Mouse (Mus musculus): ENCODE results near the gene Prpf4b.

The Prpf4b gene

DNA sequence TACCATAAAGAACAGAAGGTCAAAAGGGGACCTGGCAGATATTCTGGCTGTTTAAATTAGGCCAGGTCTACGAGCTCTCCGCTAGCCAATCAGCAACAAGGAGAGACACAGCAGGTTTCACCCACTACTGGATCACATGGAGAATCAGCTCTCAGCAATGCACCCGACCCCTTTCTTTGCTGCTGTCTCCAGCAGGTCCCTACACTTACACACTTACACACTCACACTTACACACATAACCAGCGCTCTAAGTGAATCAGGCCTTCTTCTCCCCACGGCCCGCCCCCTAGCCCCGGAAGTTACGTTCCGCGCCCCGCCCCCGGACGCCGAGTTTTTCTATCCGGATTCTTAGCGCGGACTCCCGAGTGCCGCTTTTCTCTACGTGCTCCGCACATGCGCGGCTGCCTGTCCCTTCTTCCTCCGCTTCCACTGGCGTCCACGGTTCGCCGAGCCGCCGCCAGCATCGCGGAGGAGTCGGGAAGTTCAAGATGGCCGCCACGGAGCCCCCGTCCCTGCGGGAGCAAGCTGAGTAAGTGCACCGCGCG lies at the start of gene Prpf4b:
Gene Prpf4b, plus strand, starts transcription at position 137 of the 545 bp plus-strand sequence.
- in situ Hi-C loops (cut with MboI, MseI) = loop anchor here (10.0 kb wide), 1 partner anchor 120 kb away; no protein-coding TSS in a partner anchor

DNA sequence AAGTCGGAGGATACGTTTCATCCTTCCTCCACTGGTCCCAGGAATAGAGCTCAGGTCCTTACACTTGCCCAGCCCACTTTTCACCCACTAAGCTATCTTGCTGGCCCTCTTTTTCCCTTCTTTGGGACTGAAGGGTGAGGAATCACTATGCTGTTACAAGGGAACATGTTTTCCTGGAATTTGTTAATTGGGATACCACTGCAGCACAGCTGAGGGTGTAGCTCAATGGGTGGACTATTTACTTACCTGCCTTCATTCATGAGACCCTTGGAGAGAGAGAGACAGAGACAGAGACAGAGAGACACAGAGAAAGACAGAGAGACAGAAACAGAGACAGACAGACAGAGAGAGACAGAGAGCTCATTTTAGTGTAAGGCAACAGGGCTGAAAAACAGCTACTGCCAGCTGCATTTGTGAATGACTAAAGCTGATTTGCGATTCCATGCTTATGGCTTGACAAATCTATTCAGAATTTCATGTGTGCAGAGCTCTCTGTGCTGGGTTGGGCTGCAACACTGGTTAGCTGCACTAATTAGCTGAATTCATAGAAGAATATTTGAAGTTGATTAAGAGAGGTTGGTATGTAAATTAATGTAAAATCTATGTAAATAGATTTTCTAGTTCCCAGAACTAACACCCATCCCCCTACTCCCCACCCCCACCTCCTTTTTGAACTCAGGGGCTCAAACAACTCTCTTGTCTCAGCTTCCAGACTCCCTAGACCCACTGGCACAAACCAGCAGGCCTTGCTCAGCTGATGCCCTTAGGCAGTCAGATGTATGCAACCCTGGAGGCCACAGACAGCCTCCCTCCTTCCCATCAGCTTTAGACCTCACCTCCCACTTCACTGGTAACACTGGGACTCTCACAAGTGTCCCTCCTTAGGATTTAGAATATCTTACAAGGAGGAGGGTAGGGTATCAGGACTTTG lies 48.1 kb upstream of the Prpf4b start:
- in situ Hi-C loops (cut with MboI, MseI) = no loop called here

DNA sequence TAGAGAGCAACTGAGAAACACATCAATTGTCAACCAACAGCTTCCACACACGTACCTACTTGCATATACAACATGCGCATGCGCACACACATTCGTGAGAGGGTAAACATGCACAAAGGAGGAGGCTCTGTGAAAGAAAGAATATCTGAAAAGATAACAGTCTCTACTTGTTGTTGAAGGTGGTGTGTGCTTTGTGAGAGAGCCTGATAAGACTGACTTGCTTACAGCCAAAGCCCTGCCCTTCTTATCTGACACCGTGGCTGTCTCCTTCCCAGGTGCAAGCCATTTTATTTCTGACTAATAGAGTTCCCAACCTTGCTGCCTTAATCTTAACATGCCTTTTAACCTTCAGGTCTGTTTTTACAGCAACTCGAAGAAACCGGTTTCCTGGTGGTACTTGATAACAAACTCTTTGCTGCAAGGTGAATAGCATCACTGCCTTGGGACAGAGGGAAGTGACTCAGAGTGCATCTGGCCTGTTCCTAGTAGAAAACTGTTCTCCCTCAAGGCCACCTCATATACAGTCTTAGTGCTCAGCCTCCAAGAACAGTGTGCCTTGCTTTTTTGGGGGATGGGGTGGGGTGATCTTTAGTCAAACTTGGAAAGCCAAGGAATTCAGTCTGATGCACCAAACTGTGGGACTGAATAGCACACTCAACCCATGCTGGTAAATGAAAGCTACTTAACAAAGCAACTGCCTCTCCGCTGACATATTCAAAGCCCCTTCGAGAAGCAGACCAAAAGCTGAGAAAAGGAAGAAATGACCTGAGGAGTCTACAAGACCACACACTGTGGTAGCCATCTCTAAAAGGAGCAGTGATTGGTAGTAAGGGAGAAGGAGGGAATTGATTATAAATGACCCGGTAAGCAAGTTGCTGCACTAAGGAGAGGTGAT lies 46.9 kb upstream of the Prpf4b start:
- in situ Hi-C loops (cut with MboI, MseI) = no loop called here

DNA sequence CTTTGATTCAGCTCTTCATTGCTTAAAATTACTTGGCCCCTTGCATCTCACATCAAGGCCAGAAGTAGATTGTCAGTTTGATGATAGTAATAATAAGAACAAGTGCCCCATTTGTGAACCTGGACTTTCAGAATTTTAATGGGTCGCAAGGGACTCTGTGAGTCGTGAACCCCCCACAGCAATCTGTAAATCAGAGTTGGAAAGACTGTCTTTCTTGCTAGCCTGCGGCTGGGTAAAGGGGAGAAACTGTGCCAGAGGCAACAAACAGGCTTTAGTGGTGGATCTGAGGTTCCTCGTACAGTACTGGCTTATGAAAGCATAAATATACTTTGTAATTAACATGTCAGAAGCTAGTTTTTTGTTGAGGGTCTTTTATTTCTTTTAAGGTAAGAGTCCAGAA lies 32.3 kb upstream of the Prpf4b start:
- in situ Hi-C loops (cut with MboI, MseI) = no loop called here

DNA sequence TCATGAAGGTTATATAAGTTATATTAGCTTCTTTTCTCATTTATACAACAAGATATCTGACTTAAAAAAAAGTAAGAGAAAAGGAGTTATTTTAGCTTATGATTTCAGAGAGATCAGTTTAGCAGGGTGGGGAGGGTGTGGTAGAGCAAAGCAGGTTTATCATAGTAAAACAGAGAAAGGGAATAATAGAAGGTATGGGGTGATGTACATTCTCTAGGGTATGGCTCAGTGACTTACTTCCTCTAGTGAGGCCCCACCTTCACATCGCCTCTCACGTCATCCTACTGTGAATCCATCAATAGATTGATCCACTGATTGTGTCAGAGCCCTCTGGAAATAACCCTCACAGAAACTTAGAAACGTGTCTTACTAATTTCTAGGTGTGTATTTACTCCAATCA lies 24.3 kb upstream of the Prpf4b start:
- in situ Hi-C loops (cut with MboI, MseI) = loop anchor here (25.0 kb wide), 1 partner anchor 663 kb away; no protein-coding TSS in a partner anchor

DNA sequence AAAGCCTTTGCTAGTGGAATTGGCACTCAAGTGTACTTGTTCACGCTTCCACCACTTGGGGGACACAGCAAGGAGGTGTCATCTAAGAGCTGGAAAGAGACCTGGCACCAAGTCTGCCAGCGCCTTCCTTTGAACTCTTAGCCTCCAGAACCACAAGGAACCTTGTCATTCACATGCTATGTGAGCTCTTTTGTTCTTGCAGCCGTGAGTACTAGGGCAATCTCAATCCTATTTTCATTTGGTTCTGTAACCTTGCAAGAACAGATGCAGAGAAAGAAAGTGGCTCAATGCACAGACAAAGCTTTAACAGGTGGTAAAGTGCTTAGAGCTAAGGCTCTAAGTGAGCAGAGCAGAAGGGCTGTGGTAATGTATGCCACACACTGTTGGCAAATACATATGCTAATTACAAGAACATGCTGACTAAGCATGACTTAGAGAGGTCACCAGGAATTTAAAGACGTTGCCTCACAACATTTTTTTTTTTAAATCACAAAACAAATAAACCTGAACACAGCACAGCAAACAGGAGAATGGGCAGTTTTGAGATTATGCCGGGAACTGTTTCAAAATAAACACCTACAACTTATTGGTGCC lies 23.8 kb upstream of the Prpf4b start:
- in situ Hi-C loops (cut with MboI, MseI) = loop anchor here (25.0 kb wide), 1 partner anchor 664 kb away; no protein-coding TSS in a partner anchor

DNA sequence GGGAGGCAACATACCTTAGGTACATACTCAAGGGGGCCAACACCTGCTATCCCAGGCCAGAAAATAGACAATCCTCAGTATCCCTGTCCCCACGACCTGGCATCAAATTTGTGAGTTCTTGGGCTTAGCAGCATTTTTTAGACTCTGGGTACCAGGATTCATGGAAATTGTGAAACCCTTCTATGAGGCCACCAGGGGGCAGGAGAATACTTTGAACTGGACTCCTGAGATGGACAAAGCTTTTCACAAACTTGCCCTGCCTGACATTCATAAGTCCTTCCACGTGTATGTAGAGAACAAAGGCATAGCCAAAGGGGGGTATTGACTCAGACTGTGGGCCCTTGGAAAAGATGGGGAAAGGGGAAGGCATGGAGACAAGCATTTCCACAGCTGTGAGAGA lies 17.6 kb upstream of the Prpf4b start:
- in situ Hi-C loops (cut with MboI, MseI) = loop anchor here (5.0 to 25.0 kb wide), 2 partner anchors 210 to 670 kb away; no protein-coding TSS in a partner anchor

DNA sequence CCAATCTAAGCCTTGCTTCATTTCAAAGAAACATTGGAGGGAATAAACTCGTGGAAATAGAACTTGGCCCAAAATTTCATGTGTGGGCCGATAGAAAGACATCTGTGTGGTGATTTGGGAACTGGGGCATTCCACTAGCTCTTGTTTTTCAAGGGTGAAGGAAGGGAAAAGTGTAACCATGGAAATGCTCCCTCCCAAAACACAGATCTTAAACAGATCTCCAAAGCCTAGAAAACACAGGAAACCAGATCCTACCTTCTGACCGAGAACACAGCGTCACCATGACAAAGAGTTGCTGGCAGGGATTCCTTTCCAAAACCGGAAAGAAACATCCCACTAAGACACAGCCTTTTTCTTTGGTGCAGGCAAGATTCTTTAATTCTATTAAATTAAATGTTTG lies 15.7 kb upstream of the Prpf4b start:
- in situ Hi-C loops (cut with MboI, MseI) = loop anchor here (5.0 to 25.0 kb wide), 2 partner anchors 212 to 672 kb away; no protein-coding TSS in a partner anchor

DNA sequence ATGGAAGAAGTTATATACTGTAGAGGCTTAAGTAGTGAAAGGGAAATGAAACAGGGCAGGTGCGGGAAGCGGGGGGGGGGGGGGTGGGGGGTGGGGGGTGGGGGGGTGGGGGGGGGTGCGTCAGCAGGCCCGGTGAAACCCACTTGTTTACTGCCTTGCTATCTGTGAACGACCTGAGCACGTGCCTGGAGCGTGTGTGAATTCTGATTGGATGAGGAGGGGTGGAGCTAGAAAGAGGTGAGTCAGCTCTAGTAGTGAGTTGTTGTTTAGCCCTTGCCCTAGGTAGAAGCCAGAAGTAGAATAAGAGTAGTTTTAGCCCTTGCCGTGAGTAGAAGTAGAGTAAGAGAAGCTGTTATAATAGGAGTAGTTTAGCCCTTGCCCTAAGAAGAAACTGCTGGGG lies 13.9 kb upstream of the Prpf4b start:
- in situ Hi-C loops (cut with MboI, MseI) = loop anchor here (25.0 kb wide), 1 partner anchor 674 kb away; no protein-coding TSS in a partner anchor

DNA sequence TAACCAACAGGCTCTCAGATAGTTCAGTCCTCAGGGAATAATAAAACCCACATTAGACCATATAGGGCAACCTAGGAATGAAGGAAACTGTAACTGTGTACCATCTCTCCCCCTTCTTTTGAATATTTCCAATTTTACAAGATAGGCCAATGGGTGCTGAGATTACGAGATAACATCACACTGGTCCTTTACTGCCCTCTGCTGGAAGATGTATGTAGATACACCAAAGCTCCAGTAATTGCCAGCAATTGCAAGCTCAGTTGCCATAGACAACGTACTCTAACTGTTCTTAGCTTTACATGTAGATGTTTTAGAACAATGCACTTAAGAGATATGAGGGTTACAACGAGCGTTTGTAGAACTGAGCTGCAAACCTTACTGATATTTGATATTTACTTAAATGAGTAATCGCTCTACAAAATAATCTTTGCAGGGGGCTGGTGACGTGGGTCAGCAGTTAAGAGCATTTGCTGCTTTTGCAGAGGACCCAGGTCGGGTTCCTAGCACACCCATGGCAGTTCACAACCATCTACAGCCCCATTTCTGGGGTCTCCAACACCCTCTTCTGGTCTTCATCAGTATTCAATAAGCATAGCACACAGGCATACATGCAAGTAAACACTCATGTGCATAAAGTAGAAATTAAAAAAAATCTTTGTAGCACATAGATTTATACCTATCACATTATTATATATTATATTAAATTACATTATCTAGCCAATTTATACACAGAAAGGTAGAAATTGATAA lies 10.5 kb upstream of the Prpf4b start:
- in situ Hi-C loops (cut with MboI, MseI) = loop anchor here (25.0 kb wide), 1 partner anchor 677 kb away; no protein-coding TSS in a partner anchor

DNA sequence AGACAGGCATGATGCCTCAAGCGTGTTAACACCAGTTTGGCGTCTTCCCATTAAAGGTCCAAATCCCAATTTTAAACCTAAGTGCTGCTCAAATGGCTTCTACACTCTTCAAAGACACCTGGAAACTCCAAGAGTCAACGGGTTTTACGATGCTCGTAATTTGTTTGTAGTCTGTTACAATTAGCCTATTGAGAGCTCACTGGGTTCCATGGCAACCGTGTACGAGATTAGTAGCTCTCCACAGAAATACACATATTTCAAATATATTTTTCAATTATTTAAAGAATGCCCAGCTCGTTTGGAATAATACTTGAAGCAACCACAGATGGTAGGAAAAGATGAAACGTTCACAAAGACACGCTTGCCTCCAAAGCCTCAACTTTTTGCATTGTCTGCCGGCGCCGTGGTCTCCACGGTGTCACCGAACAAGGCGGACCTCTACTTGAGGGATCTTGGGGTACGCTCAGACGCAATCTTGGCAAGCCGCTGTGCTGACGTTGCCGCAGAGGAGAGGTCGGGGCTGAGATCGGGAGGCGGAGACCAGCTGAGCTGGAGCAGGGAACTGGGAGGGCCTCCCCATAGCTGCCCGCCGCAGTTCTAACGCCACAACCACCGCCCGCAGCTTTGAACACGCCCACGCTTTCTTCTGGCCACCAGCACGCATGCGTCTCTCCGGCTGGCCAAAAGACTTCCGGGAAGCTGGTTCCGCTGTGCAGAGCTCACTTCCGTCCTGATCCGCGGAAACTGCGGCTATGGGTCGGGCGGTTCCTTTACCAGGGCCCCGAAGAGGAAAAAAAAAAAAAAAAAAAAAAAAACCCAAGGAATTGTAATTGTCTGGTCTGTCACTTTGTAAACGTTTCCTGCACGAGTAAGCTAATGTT lies 1.1 kb upstream of the Prpf4b start:
- in situ Hi-C loops (cut with MboI, MseI) = loop anchor here (10.0 to 25.0 kb wide), 2 partner anchors 121 to 687 kb away; no protein-coding TSS in a partner anchor

DNA sequence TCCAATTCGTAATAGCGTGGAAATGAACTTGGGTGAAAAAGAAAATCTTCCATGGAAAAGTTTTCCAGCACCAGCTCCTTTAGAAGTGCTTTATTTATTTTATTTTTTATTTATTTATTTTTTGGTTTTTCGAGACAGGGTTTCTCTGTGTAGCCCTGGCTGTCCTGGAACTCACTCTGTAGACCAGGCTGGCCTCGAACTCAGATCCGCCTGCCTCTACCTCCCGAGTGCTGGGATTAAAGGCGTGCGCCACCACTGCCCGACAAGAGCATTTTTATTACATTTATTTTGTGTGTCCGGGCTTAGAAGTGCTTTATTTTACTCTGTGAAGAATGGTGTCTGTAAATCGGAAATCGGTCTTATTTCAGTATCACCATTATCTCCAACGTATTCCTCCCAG lies 366 bp upstream of the Prpf4b start:
- in situ Hi-C loops (cut with MboI, MseI) = loop anchor here (10.0 to 25.0 kb wide), 2 partner anchors 120 to 687 kb away; no protein-coding TSS in a partner anchor

DNA sequence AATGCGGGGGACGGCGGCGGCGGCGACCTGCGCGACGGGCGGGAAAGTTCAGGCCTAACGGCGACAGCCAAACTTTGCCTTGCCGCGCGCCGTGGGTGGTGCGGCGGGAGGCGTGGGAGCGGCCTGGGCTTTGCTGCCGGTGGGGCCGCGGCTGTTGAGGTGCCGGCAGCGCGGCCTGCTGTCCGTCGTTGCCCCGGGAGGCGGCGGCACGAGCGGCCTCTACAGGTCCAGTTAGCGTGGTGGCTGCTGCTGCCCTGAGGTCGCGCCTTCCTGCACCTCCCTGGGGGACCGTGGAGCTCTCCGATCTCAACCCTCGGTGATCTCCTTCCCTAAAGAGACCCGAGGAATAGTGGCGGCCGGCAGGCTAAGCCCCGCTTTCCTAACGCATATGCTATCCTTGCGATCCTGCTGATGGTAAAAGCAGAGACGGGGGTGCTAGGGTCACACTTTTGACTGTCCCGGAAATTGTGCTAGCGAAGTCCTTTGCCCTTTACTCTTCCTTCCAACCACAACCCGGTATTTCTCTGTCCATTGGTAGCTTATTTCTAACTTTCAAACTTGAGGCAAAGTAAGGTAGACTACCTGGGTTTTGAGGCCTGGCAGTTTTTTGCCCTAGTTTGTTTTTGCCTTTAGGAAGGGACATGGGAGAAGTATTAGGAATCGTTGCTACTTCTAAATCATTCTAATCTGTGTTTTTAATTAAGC lies 791 bp downstream of the Prpf4b start:
- in situ Hi-C loops (cut with MboI, MseI) = loop anchor here (10.0 kb wide), 1 partner anchor 119 kb away; no protein-coding TSS in a partner anchor

DNA sequence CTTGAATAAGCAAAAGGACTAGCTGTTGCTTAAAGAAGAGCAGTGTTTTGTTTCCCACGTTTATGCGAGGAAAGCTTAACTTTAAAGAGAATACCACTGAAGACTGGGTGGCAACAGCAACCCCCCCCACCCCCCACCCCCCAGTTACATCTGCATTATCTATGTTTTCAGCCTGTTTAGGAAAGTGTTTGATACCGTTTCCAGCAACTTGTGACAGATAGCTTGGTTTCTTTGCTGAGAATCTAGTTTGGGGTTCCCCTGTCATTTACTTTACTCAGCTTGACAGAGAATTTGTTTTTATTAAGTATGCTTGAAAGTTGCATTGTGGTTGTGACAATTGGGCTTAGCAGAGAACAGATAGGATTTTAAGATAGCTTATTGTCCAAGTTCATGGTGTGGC lies 1.4 kb downstream of the Prpf4b start:
- in situ Hi-C loops (cut with MboI, MseI) = loop anchor here (10.0 kb wide), 1 partner anchor 118 kb away; no protein-coding TSS in a partner anchor

DNA sequence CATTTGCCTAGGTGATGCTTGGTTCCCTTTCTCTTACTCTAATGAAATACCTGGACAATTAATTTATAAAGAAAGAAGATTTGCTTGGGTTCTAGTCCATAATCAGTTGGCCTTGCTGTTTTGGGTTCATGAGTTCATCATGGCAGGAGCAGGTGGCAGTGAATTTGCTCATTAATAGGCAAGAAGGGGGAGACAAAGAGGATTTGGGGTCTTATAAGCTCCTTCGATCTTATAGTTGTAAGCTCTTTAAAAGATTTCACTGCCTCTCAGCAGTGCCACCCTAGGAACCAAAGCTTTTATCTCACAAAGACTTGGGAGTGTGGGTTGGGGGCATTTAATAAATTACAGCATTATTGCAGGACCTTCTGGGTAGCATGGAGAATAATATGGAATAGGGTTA lies 17.8 kb downstream of the Prpf4b start:
- in situ Hi-C loops (cut with MboI, MseI) = no loop called here

DNA sequence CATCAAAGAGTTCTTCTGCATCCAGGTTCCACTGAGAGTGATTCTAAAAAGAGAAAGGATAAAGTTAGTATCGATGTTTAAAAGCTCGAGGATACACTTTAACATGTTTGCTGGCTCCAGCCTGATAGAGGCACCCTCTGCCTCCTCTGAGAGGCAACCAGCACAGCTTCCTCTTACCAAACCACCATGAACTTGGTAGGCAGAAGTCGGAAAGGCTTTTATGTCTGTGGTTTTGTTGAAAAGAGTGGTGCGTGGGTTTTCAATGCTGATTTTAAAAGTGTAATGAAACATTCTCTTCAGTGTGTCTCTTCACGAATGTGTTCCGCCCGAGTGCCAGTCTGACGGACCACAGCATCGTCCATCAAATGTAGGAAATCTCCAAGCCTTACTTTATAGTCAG lies 39.5 kb downstream of the Prpf4b start:
- in situ Hi-C loops (cut with MboI, MseI) = no loop called here

DNA sequence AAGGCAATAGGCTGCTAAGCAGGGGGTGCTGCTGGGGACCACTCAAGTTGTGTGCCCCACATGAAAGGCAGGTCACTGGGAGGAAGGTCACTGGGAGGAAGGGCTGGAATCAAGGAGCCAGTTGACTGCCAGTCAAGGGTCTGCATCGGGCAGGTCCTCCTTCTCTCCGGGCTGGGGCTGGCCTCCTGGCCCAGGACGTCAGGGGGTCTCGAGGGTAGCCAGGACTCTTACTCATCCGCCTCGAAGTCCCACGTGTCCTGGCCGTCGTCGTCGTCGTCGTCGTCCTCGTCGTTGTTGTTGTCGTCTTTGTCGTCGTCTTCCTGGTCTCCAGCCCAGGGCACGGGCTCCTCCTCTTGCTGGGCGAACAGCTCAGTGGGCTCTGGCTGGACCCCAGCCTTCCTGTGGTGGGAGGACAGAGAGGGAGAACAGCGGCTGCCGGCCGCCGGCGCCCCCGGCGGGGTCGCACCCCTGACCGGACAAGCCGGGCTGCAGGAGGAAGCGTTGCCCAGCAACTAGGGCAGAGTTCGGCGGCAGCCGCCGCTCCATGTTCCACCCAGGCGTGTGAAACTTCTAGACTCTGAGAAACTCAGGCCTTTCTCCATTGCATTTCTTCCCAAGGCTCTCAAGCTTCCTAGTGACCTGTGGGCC lies 41.5 kb downstream of the Prpf4b start:
- in situ Hi-C loops (cut with MboI, MseI) = no loop called here

DNA sequence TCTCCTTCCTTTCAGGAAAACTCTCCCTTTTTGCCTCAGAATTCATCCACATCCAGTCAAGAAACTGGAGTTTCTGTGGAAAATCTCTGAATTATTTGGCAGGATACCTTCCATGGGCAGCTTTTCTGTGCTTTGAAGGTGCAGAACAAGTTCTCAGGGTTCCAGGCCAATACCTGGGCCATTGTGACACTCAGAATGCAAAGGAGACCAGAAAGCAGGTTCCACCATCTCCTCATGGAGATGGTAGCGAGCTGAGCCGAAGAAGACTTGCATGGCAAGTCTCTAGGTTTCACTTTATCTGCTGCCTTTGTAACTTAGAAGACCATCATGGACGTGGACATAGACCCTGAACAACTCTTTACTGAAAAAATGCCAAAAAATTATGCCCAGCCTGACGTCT lies 49.1 kb downstream of the Prpf4b start, which contains the start of the genes Fam217a and 4933417A18Rik:
Gene Fam217a, minus strand, starts transcription at position 101 of the 400 bp plus-strand sequence.
Gene 4933417A18Rik, plus strand, starts transcription at position 200 of the 400 bp plus-strand sequence.
- in situ Hi-C loops (cut with MboI, MseI) = no loop called here

Data from regulatory T cell (primary cell).